Mouse (Mus musculus) macrophage (primary cell): Measurements from ENCODE around the gene Parp1. TPM values are rescaled to one million over a fixed set of nuclear protein-coding genes. Genes with fewer than 3 reads are reported as not detected.
"Not testable (repeated sequence)": the region's sequence is repeated elsewhere in the genome, so short reads cannot be mapped to it uniquely, and the experiment has no call there.

Source experiments
- H3K27ac ChIP-seq: fragments of 350-480 bp; formaldehyde crosslinking; 2 replicates; pipeline ENCODE4 v1.9.0; 2021
- H3K36me3 ChIP-seq: fragments of 350-480 bp; formaldehyde crosslinking; 2 replicates; pipeline ENCODE4 v1.9.0; 2021; ENCODE audit errors: inconsistent target
- H3K4me3 ChIP-seq: fragments of 350-480 bp; formaldehyde crosslinking; 2 replicates; pipeline ENCODE4 v1.9.0; 2021; ENCODE audit errors: inconsistent target
- H3K79me2 ChIP-seq: fragments of 350-480 bp; formaldehyde crosslinking; 2 replicates; pipeline ENCODE4 v1.9.0; 2021; ENCODE audit errors: inconsistent target
- WGBS: methylation state at CpG from one replicate; pipeline ENCODE4 v1.1.7; 2026; ENCODE audit warnings: inconsistent platforms; ENCODE audit not compliant: missing documents; 5-methylcytosine and 5-hydroxymethylcytosine counted together
- polyA plus RNA-seq: library from polyadenylated mRNA; stranded (reverse); fragments of 250-400 nt; gene quantifications from 3 replicates; pipeline ENCODE4 v1.2.4, GENCODE M21; 2018; ENCODE audit warnings: inconsistent platforms

Gene Parp1
- polyA plus RNA-seq, 1 experiment from 2014 or later, result 59.5 TPM

DNA sequence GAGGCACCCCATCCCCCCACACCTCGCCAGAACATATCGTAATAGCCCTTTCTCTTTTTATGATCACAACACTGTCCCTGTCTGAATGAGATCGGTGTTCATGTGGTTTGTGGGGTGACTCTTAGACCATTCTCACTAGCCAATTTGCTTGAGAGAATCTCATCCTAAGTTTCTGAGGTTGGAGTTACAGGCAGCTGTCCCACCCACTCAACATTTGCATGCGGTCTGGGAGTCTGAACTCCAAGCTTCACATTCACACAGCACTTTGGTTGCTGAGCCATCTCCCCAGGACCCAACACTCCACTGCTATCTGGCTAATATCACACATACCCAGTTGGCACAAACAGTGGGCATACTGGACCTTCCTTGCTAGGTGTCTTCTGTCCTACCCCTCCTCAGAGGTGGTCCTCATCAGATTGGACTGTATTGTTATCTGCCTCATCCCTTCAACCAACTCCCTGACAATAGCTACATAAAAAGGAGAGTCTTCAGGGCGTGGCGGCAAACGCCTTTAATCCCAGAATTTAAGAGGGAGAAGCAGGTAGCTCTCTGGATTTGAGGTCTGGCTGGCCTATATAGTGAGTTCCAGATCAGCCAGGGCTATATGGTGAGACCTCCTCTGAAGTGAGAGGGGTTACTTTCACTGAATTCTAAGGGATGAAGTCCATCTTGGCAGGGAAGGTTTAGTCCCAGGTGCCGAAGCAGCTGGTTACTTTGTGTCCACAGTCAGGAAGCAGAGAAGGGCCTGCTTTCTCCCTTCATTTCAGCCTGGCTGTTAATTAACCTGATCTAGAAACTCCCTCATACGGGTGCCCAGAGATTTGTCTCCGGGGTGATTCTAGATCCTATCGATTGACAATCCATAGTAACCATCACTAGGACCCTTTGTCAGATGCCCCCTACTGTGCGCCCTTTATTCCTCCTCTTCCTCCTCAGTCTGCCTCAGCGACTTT is 21.6 kb upstream of the Parp1 start:
- Histone ChIP-seq H3K36me3 (no peaks in the 10 kb centered on the region), H3K79me2 (no peaks in the 10 kb centered on the region), H3K27ac (no peak overlapping the region), H3K4me3 (no peak overlapping the region)
- WGBS, result 84% methylated on average over 13 of the region's 13 CpGs

DNA sequence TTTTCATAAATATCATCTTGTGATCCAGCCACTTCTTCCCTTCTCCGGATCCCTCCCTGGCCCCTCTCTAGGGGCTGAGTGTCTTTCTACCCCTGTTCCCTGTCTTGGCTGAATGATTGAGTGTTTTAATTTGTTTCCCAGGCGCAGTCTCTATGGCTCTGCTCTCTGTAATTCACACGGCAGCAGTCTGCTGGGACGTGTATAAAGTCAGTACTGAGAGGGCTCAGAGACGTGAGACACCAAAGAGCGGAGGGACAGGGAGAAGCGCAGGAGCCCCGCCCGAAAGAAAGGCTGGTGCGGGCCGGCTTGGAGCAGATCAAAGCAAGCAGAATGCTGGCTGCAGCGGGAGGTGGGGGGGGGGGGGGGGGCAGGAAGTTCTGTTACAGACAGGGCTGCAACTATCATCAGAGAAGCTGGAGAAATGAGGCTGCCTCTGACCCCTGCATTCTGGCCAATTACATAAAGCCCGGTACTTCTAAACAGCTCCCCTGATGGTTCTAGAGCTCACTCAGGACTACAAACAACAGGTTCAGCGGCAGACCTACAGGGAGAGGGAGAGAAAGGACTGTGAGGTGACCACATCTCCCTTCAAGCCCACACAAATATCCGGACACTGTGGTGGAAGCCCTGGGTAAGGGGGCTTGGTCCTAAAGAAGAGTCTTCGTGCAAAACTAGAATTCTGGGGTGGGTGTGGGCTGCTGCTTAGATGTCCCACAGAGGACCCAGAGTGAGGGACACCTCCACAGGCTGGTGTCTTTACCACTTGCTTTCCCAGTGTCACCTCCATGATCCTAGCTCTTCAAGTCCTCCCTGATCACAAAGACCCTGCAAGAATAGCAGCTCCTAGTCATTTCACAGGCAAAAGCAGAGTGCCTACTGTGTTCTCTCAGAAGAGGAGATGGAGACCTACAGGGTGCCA is 20.7 kb upstream of the Parp1 start:
- 25% methylated on average over 12 of the region's 16 CpGs for WGBS
- no peaks in the 10 kb centered on the region for H3K36me3 ChIP-seq
- no peaks in the 10 kb centered on the region for H3K79me2 ChIP-seq
- H3K27ac ChIP-seq, result no peak overlapping the region
- no peak overlapping the region for H3K4me3 ChIP-seq

DNA sequence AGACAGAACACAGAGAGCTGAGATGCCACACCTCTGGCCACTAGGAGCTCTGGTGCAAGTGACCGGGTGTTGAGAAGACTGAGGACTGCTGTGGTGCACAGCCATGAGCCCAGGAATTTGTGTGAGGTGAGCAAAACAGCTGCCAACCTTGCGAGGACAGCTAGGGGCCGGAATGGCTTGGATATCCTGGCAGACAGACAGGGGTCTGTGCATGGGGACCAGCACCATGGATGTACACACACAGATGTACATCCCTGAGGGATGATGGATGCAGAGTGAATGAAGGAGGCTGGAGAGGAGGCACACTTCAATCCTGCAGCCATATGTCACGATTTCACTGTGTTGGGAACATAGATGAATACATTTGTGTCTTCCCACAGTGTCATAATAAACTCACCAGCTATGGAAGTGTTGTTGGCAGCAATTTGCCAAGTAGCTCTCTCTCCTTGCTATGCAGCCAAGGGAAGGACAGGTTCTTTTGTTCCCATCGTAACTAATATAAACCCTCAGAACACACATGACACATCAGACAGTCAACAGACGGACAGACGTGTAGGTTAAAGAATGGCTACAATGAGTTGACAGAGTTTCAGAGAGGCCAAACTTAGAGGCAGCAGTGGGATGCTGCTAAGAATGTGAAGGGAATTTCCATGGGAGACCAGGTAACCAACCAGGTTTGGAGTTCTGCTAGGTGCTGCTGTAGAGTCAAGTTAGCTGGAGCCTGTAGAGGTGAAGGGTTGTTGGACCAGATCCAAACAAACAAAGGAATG is 19.0 kb upstream of the Parp1 start:
- Histone ChIP-seq H3K4me3 (no peak overlapping the region), H3K27ac (no peak overlapping the region), H3K79me2 (no peaks in the 10 kb centered on the region), H3K36me3 (no peaks in the 10 kb centered on the region)
- WGBS, result 95% methylated on average over 7 of the region's 7 CpGs

DNA sequence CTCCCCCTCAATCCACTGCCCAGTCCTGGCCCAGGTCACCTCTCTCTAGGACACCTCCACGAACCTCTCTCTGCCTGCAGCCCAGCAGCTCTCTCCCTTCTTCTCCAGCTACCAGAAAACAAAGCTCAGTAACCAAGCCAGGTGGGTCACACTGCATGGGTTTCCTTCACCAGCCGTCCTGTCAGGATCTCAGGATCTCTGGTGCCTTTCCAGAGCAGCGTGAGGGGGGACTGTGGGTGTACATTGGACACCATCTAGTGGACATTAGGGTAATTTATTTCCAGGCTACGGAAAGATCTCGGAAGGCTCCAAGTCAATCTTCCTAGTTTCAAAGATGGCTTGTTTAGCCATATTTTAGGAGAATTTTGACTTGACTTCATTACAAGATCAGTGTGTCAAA is 18.0 kb upstream of the Parp1 start:
- H3K79me2 ChIP-seq, result no peaks in the 10 kb centered on the region
- H3K4me3 ChIP-seq, result no peak overlapping the region
- no peaks in the 10 kb centered on the region for H3K36me3 ChIP-seq
- 83% methylated on average over 5 of the region's 5 CpGs for WGBS
- H3K27ac ChIP-seq, result no peak overlapping the region

DNA sequence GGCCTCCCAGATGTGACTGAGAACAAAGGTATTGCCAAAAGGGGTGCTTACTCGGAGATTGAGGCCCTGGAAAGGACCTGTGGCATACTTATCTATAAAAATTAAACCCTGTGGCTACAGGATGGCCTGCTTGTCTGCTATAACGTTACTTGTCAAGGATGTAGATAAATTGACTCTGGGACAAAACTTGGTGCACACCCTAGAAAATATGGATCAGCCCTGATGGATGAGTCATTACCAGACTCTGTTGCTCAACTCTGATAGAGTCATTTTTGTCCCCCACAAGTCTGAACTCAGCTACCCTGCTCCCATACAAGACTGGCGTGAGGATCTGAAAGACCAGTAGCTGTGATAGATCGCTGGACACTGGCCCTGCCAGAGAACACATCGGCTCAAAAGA is 11.8 kb upstream of the Parp1 start:
- Histone ChIP-seq H3K36me3 (no peaks in the 10 kb centered on the region), H3K79me2 (no peaks in the 10 kb centered on the region), H3K27ac (no peak overlapping the region), H3K4me3 (no peak overlapping the region)
- WGBS, result 83% methylated on average over 5 of the region's 5 CpGs

DNA sequence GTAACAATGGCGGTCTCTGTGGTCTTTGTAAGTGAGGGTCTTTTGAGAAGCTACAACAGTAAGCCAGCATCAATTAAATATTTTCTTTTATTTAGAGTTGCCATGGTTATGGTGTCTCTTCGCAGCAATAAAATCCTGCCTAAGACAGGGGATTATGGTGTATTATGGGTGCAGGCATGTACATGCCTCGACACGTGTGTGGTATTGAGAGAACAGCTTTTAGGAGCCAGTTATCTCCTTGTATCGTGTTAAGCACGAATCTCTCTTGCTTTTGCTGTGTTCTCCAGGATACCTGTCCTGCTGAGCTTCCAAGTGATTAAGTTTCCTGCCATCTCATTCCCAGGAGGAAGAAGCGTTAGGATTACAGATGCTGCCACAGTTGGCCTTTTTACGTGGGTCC is 9.3 kb upstream of the Parp1 start:
- 94% methylated on average over 8 of the region's 8 CpGs for WGBS
- H3K79me2 ChIP-seq, result no peaks in the 10 kb centered on the region
- no peaks in the 10 kb centered on the region for H3K36me3 ChIP-seq
- H3K27ac ChIP-seq, result no peak overlapping the region
- H3K4me3 ChIP-seq, result no peak overlapping the region

DNA sequence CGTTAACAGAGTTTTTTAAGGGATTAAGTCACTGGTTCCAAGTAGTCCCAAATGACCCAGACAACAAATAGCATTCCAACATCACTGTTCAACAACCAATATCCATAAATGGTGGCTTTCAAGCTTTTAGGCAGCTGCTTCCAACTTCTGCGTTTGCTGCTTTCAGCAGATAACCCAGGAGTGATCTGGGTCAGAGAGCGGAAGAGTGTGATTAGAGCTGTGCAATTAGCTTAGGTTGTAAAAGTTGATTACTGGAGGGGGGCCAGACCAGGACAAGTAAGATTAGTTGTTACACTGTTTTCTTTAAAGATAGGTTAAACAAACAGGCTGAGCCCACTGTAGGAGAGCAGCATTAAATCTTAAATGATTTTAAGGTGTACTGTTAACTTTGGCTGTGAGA is 7.5 kb upstream of the Parp1 start:
- no peak overlapping the region for H3K27ac ChIP-seq
- H3K4me3 ChIP-seq, result no peak overlapping the region
- WGBS, result 87% methylated on average over 3 of the region's 3 CpGs
- no peaks in the 10 kb centered on the region for H3K36me3 ChIP-seq
- H3K79me2 ChIP-seq, result no peaks in the 10 kb centered on the region

DNA sequence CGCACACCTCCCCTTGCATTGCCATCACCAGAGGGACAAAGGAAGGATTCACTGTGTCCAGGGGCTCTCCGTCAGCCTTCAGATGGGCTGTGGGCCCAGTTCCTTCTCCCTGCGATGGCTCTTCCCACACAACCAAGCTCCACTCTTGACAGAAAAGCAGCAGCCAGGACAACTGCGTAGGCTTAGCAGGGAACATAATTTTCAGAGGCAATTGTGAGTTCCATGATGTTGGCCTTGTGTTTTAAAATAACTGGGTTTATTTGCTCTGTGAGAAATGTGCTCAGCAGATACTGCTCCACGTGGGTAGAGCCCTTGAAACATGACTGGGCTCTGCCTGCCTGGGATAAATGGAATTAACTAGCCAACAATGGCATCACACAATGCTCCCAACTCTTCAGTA is 3.8 kb upstream of the Parp1 start:
- Histone ChIP-seq H3K36me3 (no peaks in the 10 kb centered on the region), H3K4me3 (no peak overlapping the region), H3K79me2 (peaks cover 8% of the 10 kb centered on the region), H3K27ac (no peak overlapping the region)
- 93% methylated on average over 5 of the region's 5 CpGs for WGBS

DNA sequence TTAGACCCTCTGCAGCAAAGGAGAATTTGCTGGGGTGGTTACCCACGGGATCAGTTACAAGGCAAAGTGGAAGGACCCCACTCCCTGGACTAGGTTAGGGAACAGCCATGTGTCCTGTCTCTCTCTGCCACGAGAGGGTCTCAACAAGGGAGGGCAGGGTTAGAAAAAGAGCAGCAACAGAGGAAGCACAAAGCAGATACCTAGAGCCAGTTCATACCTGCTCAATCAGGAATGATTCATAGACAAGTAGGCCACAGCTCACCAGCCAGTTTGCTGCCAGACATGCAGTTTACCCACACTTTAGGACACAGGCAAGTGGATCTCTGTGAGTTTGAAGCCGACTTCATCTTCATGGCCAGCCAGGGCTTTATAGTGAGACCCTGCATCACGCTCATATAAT is 963 bp upstream of the Parp1 start:
- no peak overlapping the region for H3K27ac ChIP-seq
- WGBS, result 95% methylated on average over 4 of the region's 4 CpGs
- no peaks in the 10 kb centered on the region for H3K36me3 ChIP-seq
- peaks cover 36% of the 10 kb centered on the region for H3K79me2 ChIP-seq
- no peak overlapping the region for H3K4me3 ChIP-seq

DNA sequence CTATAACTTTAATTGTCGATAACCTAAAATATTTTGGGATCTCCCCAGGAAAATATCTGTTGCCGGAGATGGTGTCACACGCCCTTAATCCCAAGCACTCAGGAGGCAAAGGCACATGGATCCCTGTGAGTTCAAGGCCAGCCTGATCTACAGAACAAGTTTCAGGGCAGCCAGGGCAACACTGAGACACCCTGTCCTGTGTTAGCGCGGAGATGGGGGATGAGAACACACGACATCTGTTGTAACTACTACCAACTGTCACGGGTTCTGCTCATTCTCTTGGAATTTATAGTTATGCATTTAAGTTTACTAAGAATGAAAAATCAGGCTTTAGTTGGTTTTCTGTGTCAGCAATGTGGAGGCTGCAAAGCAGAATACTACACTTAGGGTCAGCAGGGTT is 476 bp upstream of the Parp1 start:
- 70% methylated on average over 7 of the region's 7 CpGs for WGBS
- H3K79me2 ChIP-seq, result peaks cover 41% of the 10 kb centered on the region
- H3K27ac ChIP-seq, result peak overlapping the region; percentile 29; the same call in 1 of the 2 replicates
- H3K4me3 ChIP-seq, result peak overlapping the region; percentile 16; the same call in 1 of the 2 replicates
- H3K36me3 ChIP-seq, result peaks cover 1% of the 10 kb centered on the region; the same call in 1 of the 2 replicates

DNA sequence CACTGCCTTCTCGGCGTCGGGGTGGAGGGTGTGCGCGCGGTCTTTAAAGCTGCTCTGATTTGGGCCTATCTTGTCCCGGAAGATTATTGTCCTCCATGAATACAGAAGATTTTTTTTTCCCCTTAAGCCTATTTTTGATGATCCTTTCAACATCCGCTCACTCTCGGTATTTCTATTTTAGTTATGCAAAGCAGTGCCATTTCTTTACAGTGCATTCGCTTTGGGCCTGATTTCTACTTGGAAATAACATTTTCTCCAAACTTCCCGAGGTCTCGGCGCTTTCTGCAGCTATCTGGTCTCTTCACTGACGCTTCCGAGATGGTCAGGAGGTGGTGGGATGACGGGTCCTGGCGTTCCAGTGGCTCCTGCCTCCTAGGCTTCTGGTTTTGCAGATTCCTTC is 729 bp downstream of the Parp1 start:
- peaks cover 53% of the 10 kb centered on the region for H3K79me2 ChIP-seq
- H3K36me3 ChIP-seq, result peaks cover 9% of the 10 kb centered on the region; the same call in 1 of the 2 replicates
- peak overlapping the region; percentile 57 for H3K27ac ChIP-seq
- WGBS, result 2% methylated on average over 17 of the region's 17 CpGs
- peak overlapping the region; percentile 83 for H3K4me3 ChIP-seq

DNA sequence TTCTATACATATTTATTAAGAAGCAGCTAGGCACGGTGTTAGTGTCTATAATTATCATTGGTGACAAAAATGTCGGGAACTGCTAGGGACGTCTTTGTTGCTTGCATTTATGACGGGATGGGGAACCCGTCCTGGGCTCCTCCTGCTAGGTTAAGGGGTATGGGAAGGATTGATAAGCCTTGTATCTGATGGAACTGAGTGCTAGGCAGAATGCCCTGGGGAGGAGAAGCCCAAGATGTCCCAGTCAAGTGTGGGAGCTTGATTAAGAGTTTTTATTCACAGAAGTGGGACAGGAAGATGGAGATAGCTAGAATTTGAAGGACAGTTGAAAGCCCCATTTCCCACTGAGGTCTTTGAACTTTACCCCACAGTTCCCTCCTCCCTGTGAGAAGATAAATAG is 1.5 kb downstream of the Parp1 start:
- no peak overlapping the region for H3K27ac ChIP-seq
- peaks cover 9% of the 10 kb centered on the region; the same call in 1 of the 2 replicates for H3K36me3 ChIP-seq
- H3K79me2 ChIP-seq, result peaks cover 61% of the 10 kb centered on the region
- H3K4me3 ChIP-seq, result peak overlapping the region; percentile 83
- 39% methylated on average over 5 of the region's 5 CpGs for WGBS

DNA sequence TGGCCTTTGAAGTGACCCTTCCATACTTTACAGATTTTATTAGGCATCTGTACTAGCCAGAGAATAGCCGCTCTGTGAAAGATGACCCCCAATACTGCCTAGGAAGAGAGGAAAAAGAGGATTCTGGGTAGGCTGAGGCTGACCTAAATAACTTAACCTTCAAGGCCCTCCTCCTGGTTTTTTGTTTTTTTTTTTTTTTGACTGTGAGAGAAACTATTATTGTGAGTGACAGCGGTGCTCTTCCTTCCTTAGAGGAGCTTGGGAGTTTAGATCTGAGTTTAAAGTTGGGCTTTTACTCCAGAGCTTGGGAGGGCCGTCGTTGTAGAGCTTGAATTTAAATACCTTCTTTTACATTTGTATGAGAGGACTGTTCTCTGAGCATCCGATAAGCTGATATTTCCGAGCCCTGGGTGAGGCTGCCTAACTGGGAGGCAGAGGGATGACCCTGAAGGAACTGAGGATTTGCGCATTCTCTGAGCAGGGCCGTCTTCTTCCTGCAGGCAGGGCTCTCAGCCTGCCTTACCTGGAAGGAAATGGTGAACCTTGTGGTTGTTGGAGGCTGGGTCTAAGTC is 2.4 kb downstream of the Parp1 start:
- Histone ChIP-seq H3K79me2 (peaks cover 70% of the 10 kb centered on the region), H3K4me3 (no peak overlapping the region), H3K36me3 (peaks cover 15% of the 10 kb centered on the region; the same call in 1 of the 2 replicates), H3K27ac (no peak overlapping the region)
- WGBS, result 91% methylated on average over 8 of the region's 8 CpGs

DNA sequence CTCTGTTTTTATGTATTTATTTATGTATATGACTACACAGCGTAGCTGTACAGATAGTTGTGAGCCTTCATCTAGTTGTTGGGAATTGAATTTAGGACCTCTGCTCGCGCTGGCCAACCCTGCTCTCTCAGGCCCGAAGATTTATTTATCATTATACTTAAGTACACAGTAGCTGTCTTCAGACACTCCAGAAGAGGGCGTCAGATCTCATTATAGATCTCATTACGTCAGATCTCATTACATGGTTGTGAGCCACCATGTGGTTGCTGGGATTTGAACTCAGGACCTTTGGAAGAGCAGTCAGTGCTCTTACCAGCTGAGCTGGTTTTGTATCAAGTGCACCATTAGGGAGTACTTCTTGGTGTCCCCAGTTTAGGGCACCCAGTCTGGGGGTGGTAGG is 3.0 kb downstream of the Parp1 start:
- 86% methylated on average over 6 of the region's 6 CpGs for WGBS
- H3K4me3 ChIP-seq, H3K27ac ChIP-seq: not testable (repeated sequence)
- Histone ChIP-seq H3K36me3 (peaks cover 21% of the 10 kb centered on the region; the same call in 1 of the 2 replicates), H3K79me2 (peaks cover 76% of the 10 kb centered on the region)
